Mouse (Mus musculus) ovary, adult 18-20 months (tissue): ENCODE data around the gene Gm8926.
"Not testable (repeated sequence)": the region's sequence is repeated elsewhere in the genome, so short reads cannot be mapped to it uniquely, and the experiment has no call there.

Experiments used
- DNase-seq: peaks from one replicate; pipeline ENCODE4 v3.0.0; 2022; ENCODE audit warnings: low spot score, mixed read lengths

The Gm8926 gene

DNA sequence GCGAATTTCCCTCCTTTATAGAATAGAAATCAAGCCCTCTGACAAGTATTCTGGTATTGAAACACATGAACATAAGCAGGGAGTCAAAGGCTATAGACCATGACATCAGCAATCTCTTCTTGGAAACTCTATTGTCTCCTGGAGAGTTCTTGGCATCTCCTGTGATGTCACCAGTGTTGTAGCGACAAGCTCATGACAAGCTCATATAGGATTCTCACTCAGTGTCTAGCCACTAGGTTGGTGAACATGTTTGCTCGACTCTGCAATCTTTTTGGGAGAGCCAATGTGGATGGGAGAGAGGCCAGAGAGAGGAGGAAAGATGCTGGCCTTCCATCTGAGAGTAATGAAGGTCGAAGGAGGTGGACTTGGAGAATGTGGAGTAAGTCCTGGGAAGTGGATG is at the start of gene Gm8926:
Gm8926 (plus strand) TSS at position 301 of the 400 bp plus-strand sequence.
- DNase-seq = not testable (repeated sequence)
